ENCODE assay signal across 16 mouse cellular contexts in the genomic region with DNA sequence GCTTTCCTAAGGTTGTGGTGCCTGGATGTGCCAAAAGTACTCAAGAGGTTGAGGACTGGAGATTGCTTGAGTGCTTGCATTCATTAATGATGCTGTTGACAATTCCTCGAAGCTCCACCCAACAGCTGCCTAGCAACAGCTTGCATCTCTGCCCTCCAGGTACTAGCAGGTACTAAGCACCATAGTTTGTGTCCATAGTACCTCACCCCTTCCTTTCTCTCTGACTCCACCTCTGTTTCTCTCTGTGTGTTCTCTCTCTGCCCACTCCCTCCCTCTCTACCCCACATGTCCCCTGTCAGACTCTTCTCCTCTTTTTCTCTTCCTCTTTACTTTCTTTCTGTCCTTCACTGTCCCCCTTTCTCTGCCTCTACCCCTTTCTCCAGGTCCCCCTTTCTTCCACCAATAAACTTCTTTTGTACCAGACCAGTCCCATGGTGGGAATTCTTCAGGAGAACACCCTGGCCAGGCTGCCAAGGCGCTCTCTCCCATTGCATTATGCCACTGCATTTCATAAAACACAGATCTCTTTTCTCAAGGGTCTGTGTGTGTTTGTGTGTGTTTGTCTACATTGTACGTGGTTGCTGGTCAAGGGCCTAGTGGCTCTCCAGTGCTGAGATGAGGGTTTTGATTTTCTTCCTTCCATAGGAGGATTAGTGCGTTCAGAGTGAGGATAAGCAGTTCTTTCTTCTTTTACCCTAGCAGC. TPM values are rescaled to one million over a fixed set of nuclear protein-coding genes. Genes with fewer than 3 reads are reported as not detected.
A peak's percentile ranks its signal among the peaks of the same experiment; 100 is the strongest.
DNase-seq lines count a peak whose midpoint lies in the region; ATAC-seq and TF ChIP-seq lines count a peak whose summit lies in the region.
"Had no signal": no experiment of that assay in that cellular context is flagged by ENCODE, and none has a peak within 500 bp of the region (broad histone marks: within the 10 kb centered on the region; RNA-seq: fewer than 3 reads in every experiment).

No protein-coding gene starts in this region.

- no peak for TF ChIP-seq CTCF in brain, embryonic 14.5 days (IDR thresholded peaks at IDR 0.05; ENCODE audit: borderline replicate concordance, extremely low read depth, insufficient read depth, insufficient read length)

- ATAC-seq in hindbrain, embryonic 15.5 days (ENCODE audit: low FRiP score, low read depth) = 0 out of 2 replicates have a peak, but pooled peaks have one; percentile 42
- 0 out of 2 replicates have a peak, but pooled peaks have one; percentile 12 for ATAC-seq in hindbrain, embryonic 16.5 days
- 0 out of 2 replicates have a peak, but pooled peaks have one; percentile 20 for ATAC-seq in neural tube, embryonic 14.5 days (ENCODE audit: low read depth)
- ATAC-seq: activated CD4-positive, CD25-positive, alpha-beta regulatory T cell, adult 4 months; lung, postnatal 0 days had no signal

- H3K27me3 ChIP-seq in hindbrain, embryonic 15.5 days = no peaks in the 10 kb centered on the region
- H3K27me3 ChIP-seq in hindbrain, embryonic 10.5 days (ENCODE audit: insufficient read depth, poor library complexity, severe bottlenecking) = no peaks in the 10 kb centered on the region
- H3K27me3 ChIP-seq in hindbrain, embryonic 16.5 days (replicated peaks; ENCODE audit: control insufficient read depth, insufficient read depth, low read length) = no peaks in the 10 kb centered on the region
- no peaks in the 10 kb centered on the region for H3K27me3 ChIP-seq in neural tube, embryonic 14.5 days (ENCODE audit: control insufficient read depth, insufficient read depth, low read length)
- H3K27me3 ChIP-seq: neural tube, embryonic 12.5 days had no signal

- H3K36me3 ChIP-seq in hindbrain, embryonic 15.5 days = no peaks in the 10 kb centered on the region
- H3K36me3 ChIP-seq in hindbrain, embryonic 10.5 days = peaks cover 11% of the 10 kb centered on the region; the same call in 1 of the 2 replicates
- no peaks in the 10 kb centered on the region for H3K36me3 ChIP-seq in hindbrain, embryonic 16.5 days (ENCODE audit: control insufficient read depth, insufficient read depth, low read length)
- H3K36me3 ChIP-seq in neural tube, embryonic 14.5 days (ENCODE audit: control insufficient read depth, insufficient read depth, low read length) = no peaks in the 10 kb centered on the region
- H3K36me3 ChIP-seq: heart, embryonic 10.5 days; neural tube, embryonic 12.5 days had no signal

- WGBS in hindbrain, embryonic 15.5 days = 67% methylated on average over 4 of the region's 4 CpGs
- WGBS in hindbrain, embryonic 10.5 days = 74% methylated on average over 4 of the region's 4 CpGs
- 69% methylated on average over 4 of the region's 4 CpGs for WGBS in hindbrain, embryonic 16.5 days
- 66% methylated on average over 4 of the region's 4 CpGs for WGBS in neural tube, embryonic 14.5 days

- no peak overlapping the region for H3K9ac ChIP-seq in hindbrain, embryonic 15.5 days
- no peak overlapping the region for H3K9ac ChIP-seq in hindbrain, embryonic 16.5 days (ENCODE audit: low read depth, low read length)
- H3K9ac ChIP-seq in neural tube, embryonic 14.5 days (replicated peaks; ENCODE audit: low read depth, low read length) = no peak overlapping the region
- H3K9ac ChIP-seq: neural tube, embryonic 12.5 days had no signal

- TF ChIP-seq POLR2A in brain, embryonic 14.5 days (IDR thresholded peaks at IDR 0.05; ENCODE audit: borderline replicate concordance, extremely low read depth, insufficient read depth, insufficient read length, poor library complexity, severe bottlenecking) = no peak

- no peak for DNase-seq in hindbrain, embryonic 10.5 days (ENCODE audit: low spot score)
- DNase-seq in brain, embryonic 14.5 days (ENCODE audit: low read depth) = peak; percentile 28
- DNase-seq in thymus, adult 18-20 months = no peak
- no peak for DNase-seq in kidney, adult 18-20 months
- DNase-seq: cerebellum, adult 8-10 months; gastrocnemius, postnatal 14 days; heart, postnatal 36 days had no signal

- no peak overlapping the region for H3K4me2 ChIP-seq in hindbrain, embryonic 15.5 days
- H3K4me2 ChIP-seq in hindbrain, embryonic 16.5 days (ENCODE audit: low read length) = no peak overlapping the region
- no peak overlapping the region for H3K4me2 ChIP-seq in neural tube, embryonic 14.5 days (ENCODE audit: low read depth, low read length)
- H3K4me2 ChIP-seq: liver, embryonic 11.5 days; neural tube, embryonic 12.5 days had no signal

- H3K9me3 ChIP-seq in hindbrain, embryonic 15.5 days = no peaks in the 10 kb centered on the region
- H3K9me3 ChIP-seq in hindbrain, embryonic 10.5 days = no peaks in the 10 kb centered on the region
- H3K9me3 ChIP-seq in hindbrain, embryonic 16.5 days (ENCODE audit: control insufficient read depth, low read length) = no peaks in the 10 kb centered on the region
- no peaks in the 10 kb centered on the region for H3K9me3 ChIP-seq in neural tube, embryonic 14.5 days (ENCODE audit: control insufficient read depth, low read length)
- H3K9me3 ChIP-seq: heart, embryonic 10.5 days; neural tube, embryonic 12.5 days had no signal

- H3K4me3 ChIP-seq in hindbrain, embryonic 15.5 days = no peak overlapping the region
- H3K4me3 ChIP-seq in hindbrain, embryonic 10.5 days = no peak overlapping the region
- no peak overlapping the region for H3K4me3 ChIP-seq in hindbrain, embryonic 16.5 days (ENCODE audit: low read length)
- H3K4me3 ChIP-seq in neural tube, embryonic 14.5 days (ENCODE audit: low read depth, low read length) = no peak overlapping the region
- H3K4me3 ChIP-seq: erythroblast, embryonic 14.5 days; heart, embryonic 10.5 days; neural tube, embryonic 12.5 days had no signal

- H3K27ac ChIP-seq in hindbrain, embryonic 15.5 days (replicated peaks) = peak overlapping the region; percentile 31; the same call in 1 of the 2 replicates
- H3K27ac ChIP-seq in hindbrain, embryonic 10.5 days = no peak overlapping the region
- peak overlapping the region; percentile 26; the same call in 1 of the 2 replicates for H3K27ac ChIP-seq in hindbrain, embryonic 16.5 days (ENCODE audit: low read depth, low read length)
- no peak overlapping the region for H3K27ac ChIP-seq in neural tube, embryonic 14.5 days (ENCODE audit: low read depth, low read length)
- H3K27ac ChIP-seq: heart, embryonic 10.5 days; neural tube, embryonic 12.5 days had no signal

- H3K4me1 ChIP-seq in hindbrain, embryonic 15.5 days (replicated peaks) = peaks cover 14% of the 10 kb centered on the region
- peaks cover 11% of the 10 kb centered on the region; the same call in 1 of the 2 replicates for H3K4me1 ChIP-seq in hindbrain, embryonic 10.5 days (replicated peaks)
- no peaks in the 10 kb centered on the region; the same call in 1 of the 2 replicates for H3K4me1 ChIP-seq in hindbrain, embryonic 16.5 days (ENCODE audit: control insufficient read depth, insufficient read depth, low read depth, low read length)
- H3K4me1 ChIP-seq in neural tube, embryonic 14.5 days (ENCODE audit: control insufficient read depth, insufficient read depth, low read length) = peaks cover 3% of the 10 kb centered on the region; the same call in 1 of the 2 replicates
- H3K4me1 ChIP-seq: heart, embryonic 10.5 days had no signal

RNA-seq across cellular contexts. Expression of a gene that starts 21.3 kb away (rescaled TPM):
- 7.1 and 8.0 TPM in 2 replicates for polyA plus RNA-seq in hindbrain, embryonic 15.5 days (2015; fragmentation: Nextera tagmentation; extraction: Ambion mirVana)
- 6.1 and 8.0 TPM in 2 replicates for polyA plus RNA-seq in hindbrain, embryonic 10.5 days (2016; fragmentation: Nextera tagmentation; extraction: Ambion mirVana)
- polyA plus RNA-seq in brain, embryonic 14.5 days (2012; rRNA removed) = 14.0 and 18.3 TPM in 2 replicates
- 6.3 and 6.5 TPM in 2 replicates for polyA plus RNA-seq in hindbrain, embryonic 16.5 days (2015; fragmentation: Nextera tagmentation; extraction: Ambion mirVana)
- 11.1 and 14.5 TPM in 2 replicates for polyA plus RNA-seq in neural tube, embryonic 14.5 days (2014; fragmentation: Nextera tagmentation; extraction: Ambion mirVana)
- polyA plus RNA-seq: activated CD4-positive, CD25-positive, alpha-beta regulatory T cell, adult 4 months had no signal

Comparison
In these comparisons a context has a peak if more than half of its experiments do, and no peak if none do; other contexts are left out.
1. H3K27ac ChIP-seq: peak in hindbrain, embryonic 15.5 days (single experiment) and hindbrain, embryonic 16.5 days (single experiment); none in hindbrain, embryonic 10.5 days (single experiment) and neural tube, embryonic 14.5 days (single experiment).
2. Peak in every context shown above with its lines, with median percentiles within 50 percentile points of each other: ATAC-seq.